Comparison of ENCODE assay signal across 16 mouse cellular contexts in the genomic region with DNA sequence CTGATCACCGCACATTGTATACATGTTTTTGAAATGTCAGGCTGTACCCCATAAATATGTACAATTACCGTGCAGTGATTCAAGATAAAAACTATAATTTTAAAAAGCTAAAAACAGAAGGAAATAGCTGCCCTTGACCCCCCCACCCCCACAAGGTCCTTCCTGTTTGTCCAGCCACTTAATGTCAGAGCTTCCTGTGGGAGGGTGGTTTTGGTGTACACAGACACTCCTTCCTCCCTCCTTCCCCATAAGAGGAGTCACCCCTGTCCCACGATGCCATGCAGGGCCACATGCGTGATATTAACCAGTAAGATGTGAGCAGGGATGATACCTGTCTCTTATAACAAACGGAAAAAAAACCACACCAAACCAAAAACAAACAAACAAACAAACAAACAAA.
DNase-seq lines count a peak whose midpoint lies in the region; ATAC-seq and TF ChIP-seq lines count a peak whose summit lies in the region.
"Had no signal": no experiment of that assay in that cellular context is flagged by ENCODE, and none has a peak within 500 bp of the region (broad histone marks: within the 10 kb centered on the region; RNA-seq: fewer than 3 reads in every experiment).

No protein-coding gene starts in this region.

- TF ChIP-seq CTCF in kidney, adult 2 months (conservative IDR thresholded peaks at IDR 0.05; ENCODE audit: insufficient read depth, insufficient read length, low read depth, low read length): no peak
- no peak for TF ChIP-seq CTCF in lung, postnatal 0 days (IDR thresholded peaks at IDR 0.05)
- no peak for TF ChIP-seq CTCF in bone marrow macrophage, adult 2 months (IDR thresholded peaks at IDR 0.05; ENCODE audit: low read depth, low read length)

- H3K27me3 ChIP-seq in kidney, adult 2 months (replicated peaks; ENCODE audit: control insufficient read depth, insufficient read depth, low read length): no peaks in the 10 kb centered on the region
- no peaks in the 10 kb centered on the region for H3K27me3 ChIP-seq in kidney, embryonic 15.5 days
- no peaks in the 10 kb centered on the region for H3K27me3 ChIP-seq in lung, postnatal 0 days (replicated peaks; ENCODE audit: insufficient read depth, low read length)
- H3K27me3 ChIP-seq in hindbrain, embryonic 16.5 days (replicated peaks; ENCODE audit: control insufficient read depth, insufficient read depth, low read length): no peaks in the 10 kb centered on the region

- peaks cover 6% of the 10 kb centered on the region for H3K4me1 ChIP-seq in kidney, adult 2 months (ENCODE audit: control insufficient read depth, insufficient read depth, low read length)
- peaks cover 21% of the 10 kb centered on the region; the same call in 1 of the 2 replicates for H3K4me1 ChIP-seq in kidney, embryonic 15.5 days
- peaks cover 5% of the 10 kb centered on the region; the same call in 1 of the 2 replicates for H3K4me1 ChIP-seq in lung, postnatal 0 days (ENCODE audit: insufficient read depth, low read depth, low read length)
- peaks cover 13% of the 10 kb centered on the region for H3K4me1 ChIP-seq in bone marrow macrophage, adult 2 months (ENCODE audit: control insufficient read depth, insufficient read depth, low read length)
- peaks cover 5% of the 10 kb centered on the region for H3K4me1 ChIP-seq in hindbrain, embryonic 16.5 days (ENCODE audit: control insufficient read depth, insufficient read depth, low read depth, low read length)

- no peak overlapping the region for H3K4me2 ChIP-seq in kidney, embryonic 15.5 days
- H3K4me2 ChIP-seq in lung, postnatal 0 days (replicated peaks; ENCODE audit: low read depth, low read length): no peak overlapping the region
- H3K4me2 ChIP-seq in hindbrain, embryonic 16.5 days (ENCODE audit: low read length): no peak overlapping the region
- H3K4me2 ChIP-seq: lung, embryonic 14.5 days had no signal

- no peak for TF ChIP-seq POLR2A in kidney, adult 2 months (IDR thresholded peaks at IDR 0.05; ENCODE audit: low read depth, low read length)
- no peak for TF ChIP-seq POLR2A in bone marrow macrophage, adult 2 months (IDR thresholded peaks at IDR 0.05; ENCODE audit: borderline replicate concordance, low read depth, low read length)

- no peaks in the 10 kb centered on the region for H3K36me3 ChIP-seq in kidney, adult 2 months (ENCODE audit: control insufficient read depth, insufficient read depth, low read length)
- no peaks in the 10 kb centered on the region for H3K36me3 ChIP-seq in kidney, embryonic 15.5 days
- no peaks in the 10 kb centered on the region for H3K36me3 ChIP-seq in lung, postnatal 0 days (ENCODE audit: insufficient read depth, low read length)
- no peaks in the 10 kb centered on the region for H3K36me3 ChIP-seq in hindbrain, embryonic 16.5 days (ENCODE audit: control insufficient read depth, insufficient read depth, low read length)
- H3K36me3 ChIP-seq: hindbrain, embryonic 10.5 days had no signal

- H3K4me3 ChIP-seq in kidney, adult 2 months (ENCODE audit: insufficient read depth, low read depth, low read length): no peak overlapping the region
- no peak overlapping the region for H3K4me3 ChIP-seq in kidney, embryonic 15.5 days (replicated peaks)
- no peak overlapping the region for H3K4me3 ChIP-seq in lung, postnatal 0 days (ENCODE audit: low read depth, low read length)
- H3K4me3 ChIP-seq in bone marrow macrophage, adult 2 months (ENCODE audit: insufficient read depth, low read length): no peak overlapping the region
- H3K4me3 ChIP-seq in hindbrain, embryonic 16.5 days (ENCODE audit: low read length): no peak overlapping the region
- H3K4me3 ChIP-seq: hindbrain, embryonic 10.5 days had no signal

- no peak for ATAC-seq in kidney, embryonic 15.5 days (replicated peaks; ENCODE audit: low FRiP score)
- 0 out of 2 replicates have a peak, but pooled peaks have one; percentile 39 for ATAC-seq in lung, postnatal 0 days
- peak; percentile 59 for ATAC-seq in megakaryocyte progenitor cell, adult 5-6 weeks (replicated peaks; ENCODE audit: poor library complexity)
- no peak for ATAC-seq in hindbrain, embryonic 16.5 days

- no peaks in the 10 kb centered on the region for H3K9me3 ChIP-seq in kidney, embryonic 15.5 days (replicated peaks)
- H3K9me3 ChIP-seq in lung, postnatal 0 days (ENCODE audit: low read length): no peaks in the 10 kb centered on the region
- H3K9me3 ChIP-seq in hindbrain, embryonic 16.5 days (ENCODE audit: control insufficient read depth, low read length): no peaks in the 10 kb centered on the region
- H3K9me3 ChIP-seq: hindbrain, embryonic 10.5 days had no signal

- TF ChIP-seq EP300 in lung, postnatal 0 days (IDR thresholded peaks at IDR 0.05): no peak

- DNase-seq in kidney, adult 2 months: peak; percentile 44
- no peak for DNase-seq in lung, postnatal 0 days (ENCODE audit: low spot score)
- DNase-seq in lung, adult 18-20 months: no peak
- DNase-seq in thymus, postnatal 36 days: no peak
- DNase-seq: cerebellum, adult 11 months; cerebellum, postnatal 10 days; left cerebral cortex, postnatal 4 days; lung, embryonic 14.5 days; retina, postnatal 1 day; right cerebral cortex, postnatal 4 days had no signal

- 62% methylated on average over 5 of the region's 5 CpGs for WGBS in kidney, adult 2 months
- WGBS in kidney, embryonic 15.5 days: 56% methylated on average over 5 of the region's 5 CpGs
- WGBS in lung, postnatal 0 days: 46% methylated on average over 5 of the region's 5 CpGs
- 91% methylated on average over 5 of the region's 5 CpGs for WGBS in hindbrain, embryonic 16.5 days

- H3K27ac ChIP-seq in kidney, adult 2 months (ENCODE audit: insufficient read depth, low read depth, low read length): no peak overlapping the region
- no peak overlapping the region for H3K27ac ChIP-seq in kidney, embryonic 15.5 days
- H3K27ac ChIP-seq in lung, postnatal 0 days (ENCODE audit: low read length): no peak overlapping the region
- H3K27ac ChIP-seq in bone marrow macrophage, adult 2 months (ENCODE audit: insufficient read depth, low read depth, low read length): peak overlapping the region; percentile 79
- no peak overlapping the region for H3K27ac ChIP-seq in hindbrain, embryonic 16.5 days (ENCODE audit: low read depth, low read length)
- H3K27ac ChIP-seq: stomach, postnatal 0 days had no signal

- H3K9ac ChIP-seq in kidney, embryonic 15.5 days: no peak overlapping the region
- H3K9ac ChIP-seq in lung, postnatal 0 days (replicated peaks; ENCODE audit: low read depth): no peak overlapping the region
- no peak overlapping the region for H3K9ac ChIP-seq in hindbrain, embryonic 16.5 days (ENCODE audit: low read depth, low read length)
- H3K9ac ChIP-seq: lung, embryonic 14.5 days had no signal

Comparison
In these comparisons a context has a peak if more than half of its experiments do, and no peak if none do; other contexts are left out.
1. ATAC-seq: peak in lung, postnatal 0 days (single experiment) and megakaryocyte progenitor cell, adult 5-6 weeks (single experiment); none in kidney, embryonic 15.5 days (single experiment) and hindbrain, embryonic 16.5 days (single experiment).